Mouse (Mus musculus) heart, adult 2 months (tissue): ENCODE measurements around the gene Setd1b.

Source experiments
- EP300 ChIP-seq: fragments of 200-500 bp; IDR thresholded peaks from 2 replicates; pipeline ENCODE4 v1.6.1; 2011; ENCODE audit warnings: low read depth, low read length, control low read depth; ENCODE audit not compliant: insufficient read depth
- POLR2A ChIP-seq: fragments of 200-500 bp; IDR thresholded peaks from 2 replicates; pipeline ENCODE4 v1.6.1; 2011; ENCODE audit warnings: mild to moderate bottlenecking, low read depth, low read length, control low read depth; ENCODE audit not compliant: insufficient read depth

DNA sequence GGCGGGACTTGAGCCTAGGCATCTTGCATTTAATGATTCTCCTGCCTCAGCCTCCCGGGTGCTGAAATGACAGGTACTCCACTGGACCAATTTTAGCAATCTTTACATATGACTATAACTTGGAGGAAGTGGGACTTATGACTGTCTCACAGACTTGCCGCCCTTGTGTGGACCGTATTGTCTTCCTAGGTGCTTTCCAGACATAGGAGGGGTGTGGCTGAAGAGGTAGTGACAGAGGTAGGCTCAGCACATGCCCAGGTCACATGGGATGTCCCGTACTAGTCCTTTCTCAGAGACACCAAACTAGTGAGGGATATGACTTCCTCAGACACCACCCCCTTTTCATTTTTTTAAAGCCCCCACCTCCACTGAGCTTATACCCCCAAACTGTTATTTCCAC, 36.8 kb downstream of the Setd1b start:
- TF ChIP-seq POLR2A, result no peak
- no peak for TF ChIP-seq EP300
